Mouse (Mus musculus) lung, adult 18-20 months (tissue): ENCODE measurements around the gene Pid1.
A peak's percentile ranks its signal among the peaks of the same experiment; 100 is the strongest.
"Not testable (repeated sequence)": the region's sequence is repeated elsewhere in the genome, so short reads cannot be mapped to it uniquely, and the experiment has no call there.

Source experiments
- DNase-seq, 2 experiments: peaks; one replicate each; pipeline ENCODE4 v3.0.0; 2022; ENCODE audit warnings: mixed read lengths in 2 of 2

The Pid1 gene

DNA sequence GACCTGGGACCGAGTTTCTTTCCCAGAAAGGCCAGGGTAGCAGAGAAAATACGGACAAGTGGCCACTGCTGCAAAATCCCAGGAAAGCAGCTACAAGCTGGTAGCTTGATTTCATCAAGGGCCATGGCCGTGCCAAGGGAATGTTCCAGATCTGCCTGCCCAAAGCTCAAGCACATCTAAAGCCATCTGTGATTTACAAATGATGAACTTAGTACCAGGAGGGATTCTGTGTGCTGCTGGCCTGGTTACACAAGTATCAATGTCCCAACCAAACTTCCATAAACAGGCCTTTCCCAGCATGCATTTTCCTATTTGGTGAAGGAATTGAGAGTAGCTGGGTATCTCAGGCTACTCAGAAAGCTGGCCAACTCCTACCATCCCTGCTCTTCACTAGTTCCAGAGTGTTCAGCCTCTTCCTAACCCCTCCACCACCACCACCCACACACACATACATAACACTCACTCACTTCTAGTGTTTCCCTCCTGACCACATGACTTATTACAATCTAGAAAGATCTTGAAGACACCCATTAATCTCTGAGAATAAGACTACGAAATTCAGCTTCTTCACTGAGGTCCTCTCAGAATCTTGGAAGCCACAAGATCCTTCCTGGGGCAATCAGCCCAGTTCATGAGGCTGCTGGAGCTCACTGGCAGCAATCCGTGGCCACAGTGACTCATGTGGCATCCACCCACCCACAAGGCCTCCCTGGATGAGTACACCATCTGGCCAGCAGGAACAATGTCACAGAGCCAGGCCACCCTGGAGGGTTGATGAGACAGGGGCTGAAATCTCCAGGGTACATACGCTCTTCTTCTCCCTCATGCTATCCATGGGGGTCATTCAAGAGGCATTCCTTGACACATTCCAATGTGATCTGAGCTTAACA, 4.1 kb downstream of the Pid1 start:
- peak; percentile 59 to 62 for DNase-seq

DNA sequence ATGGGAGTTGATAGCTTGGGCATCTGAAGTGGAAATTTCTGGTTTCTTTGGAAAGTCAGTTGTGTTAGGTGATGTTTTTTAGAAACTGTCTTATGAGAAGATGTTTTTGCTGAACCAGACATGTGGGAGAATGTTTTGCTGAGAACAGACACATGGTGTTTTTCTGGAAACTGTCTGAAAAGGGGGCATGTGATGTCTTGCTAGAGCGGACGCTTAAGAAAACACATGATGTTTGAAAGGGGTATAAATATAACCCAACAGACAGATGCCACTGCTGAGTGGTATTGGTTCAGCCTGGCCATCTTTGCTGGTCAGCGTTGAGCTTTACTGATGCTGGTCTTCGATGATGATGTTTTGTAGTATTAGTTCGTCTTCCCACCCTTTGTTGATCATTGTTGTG, 6.8 kb downstream of the Pid1 start:
- no peak for DNase-seq

DNA sequence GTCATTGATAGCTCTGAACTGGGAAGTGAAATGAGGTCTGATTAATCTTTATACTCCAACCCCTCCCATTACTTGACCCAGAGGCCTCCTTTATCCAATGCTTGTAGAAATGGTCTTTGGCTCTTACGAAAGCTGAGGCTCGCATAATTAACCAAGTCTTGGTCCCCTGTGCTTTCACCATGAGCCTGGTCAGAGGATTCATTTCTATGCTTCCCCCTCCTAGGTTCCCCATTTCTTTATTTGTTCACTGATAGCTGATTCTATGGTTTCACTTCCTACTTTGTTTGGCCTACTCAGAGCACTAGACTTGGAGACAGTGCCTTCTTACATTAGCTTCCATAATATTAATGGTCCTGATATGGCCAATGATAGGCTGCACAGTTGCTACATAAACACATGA, 13.7 kb downstream of the Pid1 start:
- peak in 1 of 2 experiments; percentile 23 for DNase-seq

DNA sequence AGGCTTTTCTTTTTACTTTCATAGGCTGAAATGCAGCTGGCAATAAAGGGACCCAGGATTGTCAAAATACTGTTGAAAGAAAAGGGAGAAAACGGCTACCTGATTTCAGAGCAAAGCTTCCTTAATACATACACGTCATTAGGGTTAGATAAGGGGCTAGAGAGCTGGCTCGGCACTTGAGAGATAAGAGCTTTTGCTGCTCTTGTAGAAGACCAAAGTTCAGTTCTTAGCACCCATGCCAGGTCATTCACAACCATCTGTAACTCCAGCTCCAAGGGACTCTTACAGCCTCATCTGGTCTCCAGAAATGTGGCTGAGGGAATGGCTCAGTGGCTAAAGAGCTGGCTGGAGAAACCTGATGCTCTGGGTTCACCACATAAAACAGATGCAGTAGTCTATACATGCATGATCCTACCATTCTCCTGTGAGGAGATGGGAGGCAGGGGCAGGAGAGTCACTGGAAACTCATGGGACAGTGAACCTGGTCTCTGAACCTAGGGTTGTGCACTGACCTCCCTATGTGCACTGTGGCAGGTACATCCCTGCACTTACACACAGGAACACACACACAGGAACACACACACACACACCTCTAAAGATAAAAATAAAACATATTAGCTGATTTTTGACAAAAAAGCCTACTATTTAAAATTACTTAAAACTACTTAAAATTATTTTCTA, 16.0 kb downstream of the Pid1 start:
- DNase-seq: no peak

GRCm38 (mm10) chr1:84332797-84333196, 31.2 kb downstream of the Pid1 start:
- DNase-seq: not testable (repeated sequence)

DNA sequence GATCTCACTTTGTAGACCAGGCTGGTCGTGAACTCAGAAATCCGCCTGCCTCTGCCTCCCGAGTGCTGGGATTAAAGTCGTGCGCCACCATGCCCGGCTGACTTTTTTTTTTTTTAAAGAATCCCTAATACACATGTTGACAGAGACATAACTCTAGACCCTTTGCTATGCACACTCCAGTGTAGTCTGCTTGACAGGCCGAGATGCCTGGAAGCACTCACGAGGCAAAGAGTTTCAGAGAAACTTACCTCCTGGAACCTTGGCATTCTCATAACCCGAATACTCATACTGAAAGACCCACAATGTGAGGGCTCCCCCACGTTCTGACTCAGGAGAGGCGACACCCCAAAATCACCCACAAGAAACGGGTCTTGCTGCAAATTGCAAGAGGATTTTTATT, 32.1 kb downstream of the Pid1 start:
- DNase-seq: not testable (repeated sequence)

- DNase-seq: no peak
Measured at GRCm38 (mm10) chr1:84325309-84325708, 38.7 kb downstream of the Pid1 start.

DNA sequence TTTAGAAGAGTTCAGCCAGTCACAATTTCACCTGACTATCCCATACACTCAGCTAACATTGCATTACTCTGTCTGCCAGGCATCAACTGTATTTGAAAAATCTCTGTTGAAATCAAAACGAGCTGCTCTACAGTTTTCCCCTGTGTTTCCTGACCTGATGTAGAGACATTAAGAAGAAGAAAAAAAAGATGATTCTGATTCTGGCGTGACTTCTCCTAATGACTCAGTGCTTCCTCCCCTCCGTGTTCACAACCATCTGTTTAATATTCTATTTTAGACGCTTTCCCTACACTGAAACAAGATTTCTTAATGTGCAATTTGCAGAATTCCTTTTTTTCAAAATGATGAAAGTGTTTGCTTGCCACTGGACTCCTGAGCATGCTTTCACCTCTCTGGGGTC, 42.7 kb downstream of the Pid1 start:
- DNase-seq: no peak

GRCm38 (mm10) chr1:84318569-84318968, 45.4 kb downstream of the Pid1 start:
- no peak for DNase-seq

DNA sequence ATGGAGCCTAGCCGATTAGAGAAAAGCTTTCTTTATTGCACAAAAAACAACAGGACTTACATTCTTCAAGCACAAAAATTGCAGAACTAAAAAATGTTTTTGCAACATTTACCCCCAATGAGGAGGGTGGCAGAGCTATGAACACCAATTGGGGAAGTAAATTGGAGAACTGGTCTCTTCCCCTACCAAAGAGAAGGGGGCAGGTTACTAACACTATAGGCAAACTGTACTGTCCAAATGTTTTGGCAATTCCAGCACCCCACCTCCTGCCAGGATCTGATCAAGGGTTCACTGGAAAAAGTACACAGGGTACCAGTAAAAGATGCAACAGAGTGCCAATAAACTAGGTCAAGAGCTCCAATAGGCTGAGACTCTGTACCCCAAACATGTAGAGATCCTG, 46.2 kb downstream of the Pid1 start:
- DNase-seq: peak in 1 of 2 experiments; percentile 10

- DNase-seq: peak; percentile 14
Measured at GRCm38 (mm10) chr1:84309966-84310460, 54.0 kb downstream of the Pid1 start.

- DNase-seq: peak in 1 of 2 experiments; percentile 19
Measured at GRCm38 (mm10) chr1:84305713-84306421, 58.1 kb downstream of the Pid1 start.

GRCm38 (mm10) chr1:84302788-84303187, 61.2 kb downstream of the Pid1 start:
- DNase-seq: peak; percentile 31 to 58

- DNase-seq: peak in 1 of 2 experiments; percentile 18
Measured at GRCm38 (mm10) chr1:84299719-84300118, 64.3 kb downstream of the Pid1 start.

DNA sequence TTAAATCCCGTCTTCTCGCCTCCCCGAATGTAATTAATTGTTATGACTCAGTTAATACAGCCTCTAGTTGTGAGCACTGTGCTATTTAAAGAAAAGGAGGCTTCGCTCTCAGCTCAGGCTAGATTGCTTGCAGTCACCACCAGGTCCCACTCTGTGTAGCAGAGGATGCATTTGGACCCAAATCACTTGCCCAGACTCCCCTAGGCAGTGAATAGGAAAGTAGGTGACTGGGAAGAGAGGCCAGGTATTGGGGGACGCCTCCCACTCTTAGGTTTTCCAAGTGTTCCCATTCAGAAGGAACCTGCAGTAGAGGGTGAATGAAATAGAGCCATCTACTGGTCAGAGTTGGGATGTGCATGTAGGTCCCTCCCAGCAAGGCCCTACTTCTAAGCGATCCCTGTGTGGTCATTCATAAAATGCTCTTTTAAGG, 77.3 kb downstream of the Pid1 start:
- DNase-seq: peak in 1 of 2 experiments; percentile 49

GRCm38 (mm10) chr1:84285620-84286019, 78.4 kb downstream of the Pid1 start:
- no peak for DNase-seq

DNA sequence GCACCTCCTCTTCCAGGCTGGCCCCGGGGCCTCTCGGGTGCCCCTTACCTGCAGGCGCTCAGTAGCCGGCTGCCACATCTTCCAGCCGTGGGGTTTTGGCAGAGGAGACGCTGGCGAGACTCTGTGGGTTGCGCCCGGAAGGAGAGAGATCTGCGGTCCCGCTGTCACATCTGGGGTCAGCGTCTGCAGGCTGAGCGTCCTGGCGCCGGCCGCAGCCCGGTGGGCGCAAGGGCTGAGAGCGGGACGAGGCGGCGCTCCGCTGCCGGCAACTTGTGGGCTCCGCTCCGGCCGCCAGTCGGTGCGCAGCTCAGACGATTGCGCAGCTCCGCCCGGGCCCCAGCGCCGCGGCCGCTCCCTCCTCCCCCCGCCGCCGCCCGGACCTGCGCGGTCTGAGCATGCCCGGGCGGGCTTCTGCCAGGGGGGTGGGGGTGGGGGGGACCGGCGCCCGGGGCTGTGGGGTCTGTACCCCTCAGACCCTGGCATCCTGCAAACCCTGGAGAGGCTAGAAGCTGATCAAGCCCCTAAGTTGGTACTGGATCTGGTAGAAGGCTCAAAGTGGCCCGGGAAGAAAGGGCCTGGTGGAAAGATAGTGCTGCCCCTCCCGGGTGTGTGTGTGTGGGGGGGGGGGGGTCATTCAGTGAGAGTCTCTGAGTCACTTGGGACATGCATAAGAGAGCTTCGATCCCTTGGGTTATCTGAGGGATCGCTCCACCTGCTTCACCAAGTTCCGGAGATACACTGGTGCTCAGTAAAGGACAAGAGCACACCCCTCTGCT, 79.5 kb downstream of the Pid1 start:
- peak in 1 of 2 experiments; percentile 15 for DNase-seq

DNA sequence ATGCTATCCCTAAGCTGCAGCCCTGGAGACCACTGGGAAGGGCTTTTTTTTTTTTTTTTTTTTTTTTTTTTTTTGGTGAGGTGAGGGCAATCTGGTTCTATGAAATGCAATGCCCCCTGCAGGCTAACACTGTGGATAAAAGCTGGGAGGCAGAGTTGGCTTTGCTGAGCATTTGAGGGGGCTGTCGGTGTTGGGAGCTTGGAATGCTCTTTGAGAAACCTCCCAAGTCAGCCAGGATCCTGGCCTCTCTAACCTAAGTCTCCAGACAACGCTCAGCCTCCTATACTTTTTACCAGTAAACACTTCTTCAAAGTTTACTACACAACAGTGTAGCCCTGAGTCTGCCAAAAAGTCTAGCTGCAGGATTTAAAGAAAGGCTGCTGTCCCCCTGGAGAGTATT, 80.9 kb downstream of the Pid1 start:
- DNase-seq: no peak

GRCm38 (mm10) chr1:84280171-84280570, 83.8 kb downstream of the Pid1 start:
- no peak for DNase-seq

GRCm38 (mm10) chr1:84278359-84279255, 85.4 kb downstream of the Pid1 start:
- no peak for DNase-seq

DNA sequence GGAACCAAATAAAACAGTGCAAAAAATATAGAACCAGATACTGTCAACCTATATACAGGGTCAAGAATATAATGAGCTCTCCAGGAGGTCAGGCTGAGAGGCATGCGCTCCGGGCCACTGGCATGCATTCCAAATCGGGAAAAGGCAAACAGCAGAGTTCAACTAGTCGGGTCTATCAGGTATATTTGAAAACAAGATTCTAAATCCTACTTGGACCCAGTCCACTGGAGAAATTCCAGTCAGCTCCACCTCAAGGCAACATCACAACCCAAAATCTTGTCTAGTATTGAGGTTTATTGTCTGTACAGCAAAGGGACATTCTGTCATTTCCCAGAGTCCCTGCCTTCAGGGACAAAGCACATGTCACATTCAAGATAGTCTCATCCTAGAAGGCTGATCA, 91.0 kb downstream of the Pid1 start:
- DNase-seq: no peak
